Mouse (Mus musculus): Measurements from ENCODE around the gene Gm2244. TPM values are rescaled to one million over a fixed set of nuclear protein-coding genes. Genes with fewer than 3 reads are reported as not detected.
"Not testable (repeated sequence)": the region's sequence is repeated elsewhere in the genome, so short reads cannot be mapped to it uniquely, and the experiment has no call there.

Gene Gm2244
- not detected for total RNA-seq (2021)
- long read RNA-seq, experiment 1, result 0 reads
- long read RNA-seq, experiment 2, result 0 reads

DNA sequence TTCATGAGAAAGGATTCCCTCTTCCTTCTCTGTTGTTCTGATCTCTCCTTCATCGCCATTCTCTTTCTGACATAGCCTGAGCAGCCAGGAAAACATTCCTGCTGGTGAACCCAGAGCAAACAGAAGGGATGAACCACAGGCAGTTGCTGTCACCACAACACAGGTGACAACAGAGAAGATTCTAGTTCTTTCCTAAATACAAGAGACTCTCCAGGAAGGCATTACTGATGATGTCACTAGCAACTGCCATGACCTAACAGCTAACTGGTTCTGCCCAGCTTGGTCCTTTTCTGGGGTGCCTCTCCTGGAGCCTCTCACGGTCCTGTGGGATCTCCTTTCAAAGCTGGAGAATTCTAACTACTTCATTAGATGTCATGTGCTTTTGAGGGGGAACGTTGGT lies at the start of gene Gm2244:
TSS of gene Gm2244 (minus strand) at position 101 of the 400 bp plus-strand sequence.
- DNase-seq (ENCODE audit: low spot score in 2 of 2), result not testable (repeated sequence)

- not testable (repeated sequence) for DNase-seq (ENCODE audit: low spot score in 2 of 2)
Observed at GRCm38 (mm10) chr14:19584804-19585667, 35.3 kb upstream of the Gm2244 start, which contains the start of gene Gm2237. TSS of gene Gm2237 (minus strand) at chr14:19585135.

Other genes starting within 250 kb of the Gm2244 start
- under 1 TPM; 0.53 to 0.85 TPM for gene Gm21738, start 131.0 kb downstream of the Gm2244 start, total RNA-seq (2021)
- 1 to 10 TPM; 2.4 to 3.6 TPM for gene Gm2237, start 35.2 kb upstream of the Gm2244 start, total RNA-seq (2021)
- gene Gm5458, start 52.6 kb upstream of the Gm2244 start, total RNA-seq (2021), result not detected
- gene Nid2, start 201.3 kb upstream of the Gm2244 start, total RNA-seq (2021), result 100 to 1,000 TPM in 1 of 2 experiments, 10 to 100 TPM in 1; 80.3 to 105 TPM

All from adrenal gland, postnatal 4 days (tissue).